Mouse (Mus musculus): Measurements from ENCODE around the gene Kin.

GRCm38 (mm10) chr2:10126122-10126521 lies 45.7 kb downstream of the Kin start:
- TF ChIP-seq CTCF (IDR thresholded peaks at IDR 0.05; ENCODE audit: extremely low read depth, insufficient read depth, low read length) (no peak), POLR2A (IDR thresholded peaks at IDR 0.05; ENCODE audit: extremely low read depth, insufficient read depth, low read length) (no peak)
